Mouse (Mus musculus) adrenal gland, adult (tissue): ENCODE data around the gene Scn4b.

Source experiments
- DNase-seq, 2 experiments: peaks; one replicate each; pipeline ENCODE4 v3.0.0; 2022 to 2023; ENCODE audit warnings: low spot score in 1 of 2; ENCODE audit not compliant: inconsistent age in 2 of 2

Scn4b gene

GRCm38 (mm10) chr9:45188570-45189563 lies 50.7 kb downstream of the Scn4b start:
- no peak for DNase-seq

GRCm38 (mm10) chr9:45189661-45190174 lies 51.5 kb downstream of the Scn4b start:
- no peak for DNase-seq

GRCm38 (mm10) chr9:45195468-45195867 lies 57.3 kb downstream of the Scn4b start:
- no peak for DNase-seq

- DNase-seq, result no peak
Observed at GRCm38 (mm10) chr9:45196125-45196830, 58.1 kb downstream of the Scn4b start.

GRCm38 (mm10) chr9:45197549-45197948 lies 59.4 kb downstream of the Scn4b start:
- DNase-seq, result no peak

- DNase-seq, result peak in 1 of 2 experiments; percentile 61
Observed at GRCm38 (mm10) chr9:45201319-45201947, 63.2 kb downstream of the Scn4b start.

- DNase-seq, result no peak
Observed at GRCm38 (mm10) chr9:45202021-45202798, 64.0 kb downstream of the Scn4b start.
